Mouse (Mus musculus) embryonic fibroblast, embryonic 13.5 days (primary cell): ENCODE data around the gene Map4k1.

Experiments
- CTCF ChIP-seq: IDR thresholded peaks from 2 replicates; pipeline ENCODE4 v1.5.1; 2011; ENCODE audit warnings: mild to moderate bottlenecking, control low read depth, low read length, moderate library complexity, borderline replicate concordance; ENCODE audit not compliant: insufficient read depth
- POLR2A ChIP-seq: IDR thresholded peaks from 2 replicates; pipeline ENCODE4 v1.6.1; 2011; ENCODE audit warnings: low read depth, mild to moderate bottlenecking, control low read depth, low read length, moderate library complexity

- TF ChIP-seq POLR2A, result no peak
- TF ChIP-seq CTCF, result no peak
These were observed 25.6 kb upstream of the Map4k1 start for GRCm38 (mm10) chr7:28956270-28956669.
